Mouse (Mus musculus) lung, postnatal 36 days (tissue): ENCODE measurements at regions not wholly inside any gene's neighbourhood (a gene's known extent, or its start where the extent isn't known, plus 50 kb on each side); places are given as distances from the start of the nearest gene placed in this dataset.
A peak's percentile ranks its signal among the peaks of the same experiment; 100 is the strongest.

Experiments
- DNase-seq: peaks from one replicate; pipeline ENCODE4 v3.0.0; 2022; ENCODE audit warnings: mixed read lengths

DNA sequence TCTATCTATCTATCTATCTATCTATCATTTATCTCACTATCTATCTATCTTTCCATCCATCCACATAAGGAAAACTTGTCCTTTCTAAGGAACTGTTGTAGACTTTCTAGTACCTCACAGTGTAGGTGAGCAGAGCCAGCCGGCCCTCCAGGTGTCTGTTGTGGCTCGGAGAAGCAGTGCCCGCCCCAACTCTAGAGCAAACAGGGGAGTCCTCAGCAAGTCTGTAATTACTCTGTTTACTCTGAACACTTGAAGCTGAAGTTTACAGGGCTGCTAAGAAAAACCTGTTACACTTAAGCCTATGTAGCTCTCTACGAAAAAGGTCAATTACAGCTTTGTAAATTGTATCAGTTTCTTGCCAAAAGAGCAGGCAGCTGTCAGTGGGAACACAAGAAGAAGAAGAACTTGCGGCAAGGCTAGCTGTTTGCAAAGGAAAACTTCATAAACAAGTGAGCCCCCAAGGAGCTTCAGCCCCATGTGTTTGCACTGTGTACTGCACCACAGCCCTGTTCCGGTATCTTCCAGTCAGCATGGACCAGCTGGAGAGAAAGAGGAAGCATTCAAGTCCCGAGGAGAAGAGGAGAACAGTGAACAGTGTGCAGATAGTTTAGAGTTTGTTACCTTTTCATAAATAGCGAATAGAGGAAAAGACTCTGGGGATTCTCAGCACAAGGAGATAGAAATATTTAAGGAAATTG, 122.2 kb upstream of the Marcks start:
- DNase-seq, result peak; percentile 61

DNA sequence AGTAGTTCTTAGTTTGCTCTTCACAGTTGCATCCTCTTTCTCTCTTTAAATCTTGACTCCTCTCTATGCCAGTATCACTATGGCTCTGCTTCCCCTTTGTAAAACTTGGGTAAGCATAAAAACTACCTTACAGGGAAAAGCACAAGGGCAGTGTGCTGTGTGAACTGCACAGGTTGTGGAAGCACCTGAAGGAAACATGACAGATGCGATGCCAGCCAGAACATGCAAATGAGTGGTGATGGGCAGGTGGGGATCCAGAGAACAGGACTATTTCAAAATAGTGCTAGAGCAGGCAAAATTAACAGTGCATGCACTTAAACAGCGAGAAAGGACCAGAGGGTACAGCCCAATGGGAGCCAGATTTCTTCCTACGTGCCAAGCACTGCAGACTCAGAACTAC, 120.5 kb upstream of the Marcks start:
- no peak for DNase-seq

DNA sequence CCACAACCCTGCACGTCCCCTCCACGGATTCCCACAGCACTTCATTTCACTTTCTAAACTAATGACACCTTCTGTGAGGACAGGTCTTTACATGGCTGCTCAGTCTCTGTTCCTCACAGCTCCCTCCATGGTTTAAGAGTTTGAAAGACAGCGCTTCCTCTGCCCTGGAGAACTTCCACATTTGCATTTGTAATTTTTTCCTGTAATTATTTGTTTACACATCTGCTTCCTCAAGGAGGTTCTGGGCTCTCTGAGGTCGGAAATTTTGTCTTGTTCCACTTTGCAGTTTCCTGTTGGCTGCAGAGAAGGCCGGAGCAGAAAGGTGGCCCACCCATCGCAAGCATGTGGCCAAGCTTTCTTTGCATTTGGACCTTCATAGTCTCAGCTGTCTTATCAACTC, 118.8 kb upstream of the Marcks start:
- peak; percentile 22 for DNase-seq

- DNase-seq, result peak; percentile 34
These were observed 112.3 kb upstream of the Marcks start for GRCm38 (mm10) chr10:37250934-37251521.

DNA sequence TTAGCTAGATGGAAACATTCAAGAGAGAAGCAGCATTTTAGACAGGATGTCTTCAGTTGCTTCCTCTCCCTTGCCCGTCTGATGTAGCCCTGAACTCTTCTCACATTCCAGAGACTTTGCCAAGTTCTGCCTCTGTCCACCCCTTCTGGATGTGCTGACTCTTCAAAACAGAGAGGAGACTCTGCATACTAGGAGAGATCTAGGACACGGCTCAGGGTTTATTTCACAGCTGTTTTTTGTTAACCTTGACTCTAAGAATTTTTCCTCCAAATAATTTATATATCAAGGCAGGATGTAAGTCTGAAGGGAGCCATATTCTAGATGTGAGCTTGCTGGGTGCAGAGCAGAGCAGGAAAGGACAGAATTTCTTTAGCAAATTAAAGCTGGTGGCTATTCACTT, 111.4 kb upstream of the Marcks start:
- DNase-seq, result peak; percentile 25

DNA sequence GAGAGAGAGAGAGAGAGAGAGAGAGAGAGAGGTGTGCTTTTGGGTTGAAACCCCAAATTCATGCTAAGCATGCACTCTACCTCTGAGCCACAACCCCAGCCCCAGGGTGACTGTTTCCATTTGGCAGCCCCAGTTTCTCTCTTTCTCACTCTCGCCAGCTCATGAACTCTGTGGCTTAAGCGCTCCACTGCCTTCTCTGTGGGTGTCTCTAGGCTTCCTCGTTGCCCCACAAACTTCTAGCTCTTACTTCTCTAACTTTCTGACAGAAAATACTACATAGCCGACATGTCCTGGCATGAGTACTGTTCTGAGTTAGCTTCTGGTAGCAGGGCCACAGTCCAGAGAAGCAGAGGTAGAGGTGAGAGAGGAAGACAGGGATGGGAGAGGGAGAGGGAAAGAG, 110.8 kb upstream of the Marcks start:
- DNase-seq, result no peak

DNA sequence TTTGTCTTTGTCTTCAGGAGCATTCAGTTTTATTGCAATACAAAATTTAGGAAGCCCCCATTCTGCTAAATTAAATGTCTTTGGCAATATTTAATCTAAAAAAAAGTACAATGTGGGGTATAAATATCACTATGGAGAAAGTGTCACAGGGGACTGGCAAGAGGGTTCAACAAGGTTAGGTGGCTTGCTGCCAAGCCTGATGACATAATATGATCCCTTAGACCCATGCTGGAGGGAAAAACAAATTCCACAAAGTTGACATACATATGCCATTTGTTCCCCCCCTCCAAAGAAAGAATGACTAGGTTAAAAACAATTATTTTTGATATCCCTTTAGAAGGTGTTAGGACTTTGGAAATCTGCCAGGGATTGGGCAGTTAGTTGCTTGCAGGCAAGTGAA, 108.4 kb upstream of the Marcks start:
- DNase-seq, result no peak

DNA sequence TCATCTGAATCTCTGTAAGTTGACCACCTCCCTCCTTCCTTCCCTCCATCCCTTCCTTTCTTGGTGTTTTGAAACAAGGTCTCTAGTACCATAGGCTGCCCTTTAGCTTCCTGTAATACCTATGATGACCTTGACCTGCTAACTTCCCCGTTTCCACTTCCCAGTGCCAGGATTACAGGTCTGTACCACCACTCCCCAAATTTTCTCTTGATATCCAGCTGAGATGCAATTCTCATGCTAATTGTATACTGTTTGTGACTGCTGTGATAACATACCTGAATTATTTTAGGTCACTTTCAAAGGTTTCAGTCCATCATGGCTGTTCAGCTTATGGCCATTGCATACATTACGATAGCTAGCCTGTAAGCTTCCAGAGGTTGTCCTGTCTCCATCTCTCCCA, 104.4 kb upstream of the Marcks start:
- no peak for DNase-seq

DNA sequence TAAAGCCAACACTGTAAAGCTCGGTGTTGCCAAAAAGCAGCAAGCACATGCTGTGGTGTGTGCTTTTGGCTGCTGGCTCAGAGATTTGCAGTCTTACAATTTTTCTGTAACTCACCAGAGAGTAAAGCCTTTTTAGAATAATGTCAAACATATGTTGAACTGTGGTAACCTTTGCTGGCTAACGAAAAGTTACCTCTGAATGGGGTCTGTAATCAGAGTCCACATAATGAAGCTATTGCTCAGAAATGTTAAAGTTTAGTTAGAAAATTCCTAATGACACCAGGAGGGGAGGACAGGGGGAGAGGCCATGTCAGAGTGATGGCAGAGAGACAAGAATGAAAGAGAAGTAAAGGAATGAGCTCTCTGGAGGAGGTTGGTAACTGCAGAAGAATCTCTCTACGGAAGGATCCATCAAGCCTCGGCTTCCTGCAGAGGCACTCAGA, 103.1 kb upstream of the Marcks start:
- DNase-seq, result no peak

DNA sequence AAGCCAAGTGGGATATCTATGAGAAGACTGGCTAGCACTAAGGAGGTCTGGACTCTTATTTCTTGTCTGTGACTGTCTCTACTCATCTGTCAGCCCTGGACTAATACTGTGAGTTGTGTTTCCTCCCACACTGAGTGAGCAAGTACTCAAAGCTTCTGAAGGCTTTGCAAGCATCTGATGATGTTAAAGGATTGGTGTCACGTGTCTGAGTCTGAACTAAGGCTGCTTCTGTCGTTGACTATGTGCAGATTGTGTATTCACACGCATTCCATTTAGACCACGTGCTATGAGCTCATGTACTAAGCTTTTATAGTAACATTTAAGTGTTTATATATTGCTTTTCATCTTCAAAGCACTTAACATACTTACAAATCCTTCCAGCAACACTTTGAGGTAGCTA, 101.9 kb upstream of the Marcks start:
- DNase-seq, result peak; percentile 76

DNA sequence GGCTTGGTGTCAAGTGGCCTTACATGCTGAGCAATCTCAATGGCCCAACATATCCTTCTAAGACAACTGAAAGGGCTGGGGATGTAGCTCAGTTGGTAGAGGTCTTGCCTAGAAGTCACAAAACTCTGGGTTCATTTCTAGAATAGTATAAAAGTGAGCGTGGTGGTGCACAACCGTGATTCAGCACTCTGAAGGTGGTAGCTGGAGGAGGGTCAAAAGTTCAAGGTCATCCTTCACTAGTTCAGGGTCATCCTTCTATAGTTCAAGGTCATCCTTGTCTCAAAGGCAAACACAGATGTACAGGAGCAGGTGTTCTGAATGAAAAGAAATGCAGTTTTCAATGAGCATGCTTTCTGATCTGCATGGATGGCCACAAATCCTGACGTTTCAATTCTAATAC, 101.5 kb upstream of the Marcks start:
- no peak for DNase-seq

DNA sequence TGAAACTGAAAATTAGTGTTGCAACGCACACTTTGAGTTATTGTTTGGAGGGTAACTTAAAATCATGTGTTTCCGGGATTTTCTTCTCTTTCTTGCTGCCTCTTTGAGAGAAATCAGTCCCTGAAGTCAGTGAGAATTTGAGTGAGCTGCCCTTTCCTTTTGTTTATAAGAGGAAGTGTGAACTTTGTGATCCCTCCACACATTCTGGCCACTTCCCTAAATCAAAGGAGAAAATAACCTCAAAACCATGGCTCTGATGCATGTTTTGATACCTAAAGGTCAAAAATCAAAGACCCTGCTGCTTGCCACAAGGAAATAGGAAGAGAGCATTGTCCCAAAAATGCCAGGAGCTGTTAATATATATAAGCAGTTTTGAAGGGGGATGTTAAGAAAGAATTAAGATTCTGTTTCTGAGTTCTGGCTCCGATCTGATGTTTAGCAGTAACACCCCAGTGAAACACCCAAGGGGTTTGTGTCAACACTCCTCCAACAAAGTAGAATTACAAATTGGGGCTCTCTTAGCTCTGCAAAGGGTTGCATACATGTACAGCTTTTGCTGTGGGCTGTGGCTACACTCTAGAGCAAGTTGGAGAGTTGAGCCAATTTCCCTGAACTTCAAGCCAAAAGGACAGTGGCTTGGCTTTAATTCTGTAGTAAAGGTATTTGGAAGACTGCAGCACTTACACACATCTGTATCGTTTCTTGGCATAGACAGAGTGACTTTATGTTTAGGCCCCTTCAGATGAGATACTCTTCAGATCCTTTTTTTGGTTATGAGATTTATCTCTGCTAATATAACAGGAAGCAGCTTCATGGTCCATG, 97.5 kb upstream of the Marcks start:
- peak; percentile 28 for DNase-seq

GRCm38 (mm10) chr10:37231936-37232556, 93.3 kb upstream of the Marcks start:
- DNase-seq, result peak; percentile 45

DNA sequence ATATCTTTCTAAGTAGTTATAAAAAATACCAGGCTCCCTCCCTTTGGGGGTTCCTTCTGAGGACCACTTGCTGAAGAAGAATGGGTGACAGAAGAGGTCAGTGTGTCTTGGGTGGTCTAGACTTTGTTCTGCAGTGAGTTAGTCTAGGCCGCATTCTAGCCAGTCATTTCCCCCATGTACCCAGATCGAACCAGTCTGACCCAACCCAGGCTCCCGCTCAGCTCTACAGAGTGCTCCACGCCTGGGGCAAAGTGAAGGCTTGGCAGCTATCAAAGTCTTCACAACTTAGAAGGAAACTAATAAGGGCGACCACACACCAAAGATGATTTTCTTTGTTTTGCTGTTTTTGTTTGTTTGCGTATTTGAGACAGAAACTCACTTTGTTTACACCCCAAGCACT, 92.4 kb upstream of the Marcks start:
- DNase-seq, result no peak

- no peak for DNase-seq
These were observed 89.2 kb upstream of the Marcks start for GRCm38 (mm10) chr10:37227889-37228288.

DNA sequence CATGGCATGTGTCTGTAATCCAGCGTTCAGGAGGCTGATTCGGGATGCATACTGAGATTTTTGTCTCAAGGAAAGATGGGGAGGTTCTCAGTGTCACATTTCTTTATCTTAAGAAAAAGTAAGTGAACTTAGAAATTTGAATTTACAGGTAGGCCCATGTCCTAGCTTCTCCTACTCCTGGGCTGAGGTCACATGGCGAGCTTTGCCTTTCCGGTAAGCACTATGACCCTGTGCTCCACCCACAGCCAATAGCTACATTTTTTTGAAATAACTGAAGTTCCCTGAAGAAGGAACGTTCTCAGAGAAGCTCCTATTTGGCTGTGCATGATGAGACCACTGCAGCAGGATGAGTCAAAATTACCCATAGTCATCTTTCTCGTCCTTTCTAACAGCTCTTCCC, 83.0 kb upstream of the Marcks start:
- DNase-seq, result no peak

GRCm38 (mm10) chr10:37220434-37220833, 81.7 kb upstream of the Marcks start:
- no peak for DNase-seq

- no peak for DNase-seq
These were observed 81.2 kb upstream of the Marcks start for GRCm38 (mm10) chr10:37219936-37220335.

GRCm38 (mm10) chr10:37219381-37219780, 80.7 kb upstream of the Marcks start:
- no peak for DNase-seq

DNA sequence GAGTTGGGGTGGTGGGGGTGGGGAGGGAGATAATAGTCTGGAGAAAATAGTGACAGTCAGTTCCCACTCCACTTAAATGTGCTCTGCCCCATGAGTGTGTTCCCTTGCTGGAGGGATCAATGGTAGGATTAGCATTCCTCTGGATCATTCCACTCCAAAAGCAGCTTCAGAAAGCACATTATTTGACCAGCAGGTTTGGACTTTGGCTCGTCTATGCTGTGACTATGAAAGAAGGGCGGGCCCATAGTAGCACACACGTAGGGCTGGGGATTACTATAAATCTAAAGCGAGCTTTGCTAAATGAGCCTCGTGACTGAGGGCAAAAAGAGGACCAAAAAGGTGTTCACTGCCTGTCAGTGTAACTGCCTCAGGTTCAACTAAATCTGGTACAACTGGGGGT, 75.9 kb upstream of the Marcks start:
- no peak for DNase-seq

DNA sequence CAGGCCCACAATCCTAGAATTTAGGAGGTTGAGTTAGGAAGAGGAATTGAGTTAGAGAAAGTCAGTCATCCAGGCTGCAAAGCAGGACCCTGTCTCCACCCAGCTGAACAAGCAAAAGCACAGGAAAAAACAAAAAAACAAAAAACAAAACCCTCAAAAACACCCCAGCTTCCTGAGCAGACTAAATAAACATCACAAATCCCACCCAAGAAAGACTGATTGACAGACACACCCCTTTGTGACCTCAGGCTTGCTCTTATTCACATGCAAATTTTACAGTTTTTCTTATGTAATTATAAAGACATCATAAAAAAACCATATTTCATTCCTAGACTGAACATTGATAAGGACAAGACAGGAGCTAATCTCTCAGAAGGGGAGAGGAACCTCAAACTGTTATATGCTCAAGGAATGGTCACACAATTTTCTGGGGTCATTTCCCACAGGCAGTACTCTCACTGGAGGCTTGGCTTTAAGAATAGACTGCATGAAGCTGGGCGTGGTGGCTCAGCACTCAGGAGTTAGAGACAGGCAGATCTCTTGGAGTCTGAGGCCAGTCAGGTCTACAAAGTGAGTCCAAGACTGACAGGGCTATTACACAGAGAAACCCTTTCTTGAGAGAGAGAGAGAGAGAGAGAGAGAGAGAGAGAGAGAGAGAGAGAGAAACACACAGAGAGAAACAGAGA, 73.8 kb upstream of the Marcks start:
- DNase-seq, result no peak

- no peak for DNase-seq
These were observed 72.6 kb upstream of the Marcks start for GRCm38 (mm10) chr10:37211305-37211704.

DNA sequence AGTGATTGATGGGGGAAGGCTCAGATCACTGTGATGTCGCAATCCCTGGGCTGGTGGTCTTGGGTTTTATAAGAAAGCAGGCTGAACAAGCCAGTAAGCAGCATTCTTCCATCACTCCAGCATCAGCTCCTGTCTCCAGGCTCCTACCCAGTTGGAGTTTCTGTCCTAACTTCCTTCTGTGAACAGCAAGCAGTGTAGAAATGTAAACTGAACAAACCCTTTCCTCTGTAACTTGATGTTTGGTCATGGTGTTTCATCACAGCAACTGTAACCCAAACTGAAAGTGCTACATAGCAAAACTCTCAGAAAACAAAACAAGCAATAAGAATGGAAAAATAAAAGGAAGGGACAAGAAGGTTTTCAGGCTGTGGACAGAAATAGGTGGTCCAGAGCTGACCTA, 71.5 kb upstream of the Marcks start:
- no peak for DNase-seq
